Mouse (Mus musculus) G1E (cell line): ENCODE measurements at regions not wholly inside any gene's neighbourhood (a gene's known extent, or its start where the extent isn't known, plus 50 kb on each side); places are given as distances from the start of the nearest gene placed in this dataset.

Source experiments
- CTCF ChIP-seq: IDR thresholded peaks from 2 replicates; pipeline ENCODE4 v1.5.1; 2012; ENCODE audit warnings: low read depth, low read length, inconsistent platforms, mixed read lengths
- GATA1 ChIP-seq: IDR thresholded peaks from 2 replicates; pipeline ENCODE4 v1.6.1; 2012; ENCODE audit warnings: borderline replicate concordance, low read length, inconsistent platforms, mixed read lengths

DNA sequence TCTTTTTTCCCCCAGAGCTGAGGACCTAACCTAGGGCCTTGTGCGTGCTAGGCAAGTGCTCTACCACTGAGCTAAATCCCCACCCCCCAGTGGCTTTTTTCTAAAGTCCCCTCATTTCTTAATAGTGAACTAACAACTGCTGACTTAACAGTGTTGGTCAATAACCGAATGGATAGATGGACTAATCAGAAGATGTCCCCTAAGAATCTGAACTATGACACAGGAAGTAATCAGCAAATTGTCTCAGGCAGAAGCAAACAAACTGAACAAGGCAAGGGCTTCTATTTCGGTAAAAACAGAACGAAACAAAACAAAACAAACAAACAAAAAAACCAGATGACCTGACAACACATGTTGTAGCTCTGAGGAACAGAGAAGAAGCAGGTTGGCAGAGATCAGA lies 62.2 kb upstream of the Fam3c start:
- TF ChIP-seq CTCF, result no peak
- TF ChIP-seq GATA1, result no peak
